Mouse (Mus musculus): Measurements from ENCODE around the gene Papss2.

- TF ChIP-seq EP300 (IDR thresholded peaks at IDR 0.05) (no peak), CTCF (IDR thresholded peaks at IDR 0.05) (no peak)
Observed at GRCm38 (mm10) chr19:32665243-32665642, 69.7 kb downstream of the Papss2 start.
